Mouse (Mus musculus): ENCODE data around the gene Gm15217. TPM values are rescaled to one million over a fixed set of nuclear protein-coding genes. Genes with fewer than 3 reads are reported as not detected.

The Gm15217 gene
- 0.23 and 0.24 TPM in 2 replicates for polyA plus RNA-seq (2015; fragmentation: Nextera tagmentation; extraction: Ambion mirVana)

- Histone ChIP-seq H3K9ac (no peak within 1 kb of the TSS), H3K9me3 (no peaks in the 10 kb centered on the region), H3K27ac (no peak within 1 kb of the TSS), H3K27me3 (replicated peaks) (0 out of 2 replicates have a peak, but pooled peaks cover 4% of the 10 kb centered on the region), H3K4me3 (replicated peaks) (0 out of 2 replicates have a peak within 1 kb of the TSS, but pooled peaks have one; percentile 13), H3K36me3 (peaks cover 3% of the 10 kb centered on the region; the same call in 1 of the 2 replicates), H3K4me1 (replicated peaks) (peaks cover 6% of the 10 kb centered on the region), H3K4me2 (replicated peaks) (peak within 1 kb of the TSS; percentile 58)
- 73% methylated on average over 12 of the region's 12 CpGs for WGBS
- ATAC-seq: no peak
Observed at GRCm38 (mm10) chr14:46379285-46379684, at the start of gene Gm15217. Gene Gm15217 (plus strand): TSS chr14:46379414.

- H3K27me3 ChIP-seq (replicated peaks): no peaks in the 10 kb centered on the region
- 56% methylated on average over 8 of the region's 8 CpGs for WGBS
- no peaks in the 10 kb centered on the region for H3K9me3 ChIP-seq
- no peaks in the 10 kb centered on the region for H3K36me3 ChIP-seq
- no peak overlapping the region for H3K9ac ChIP-seq
- H3K27ac ChIP-seq: 0 out of 2 replicates have a peak overlapping the region, but pooled peaks have one; percentile 13
- no peak overlapping the region for H3K4me3 ChIP-seq (replicated peaks)
- ATAC-seq: peak; percentile 71
- H3K4me1 ChIP-seq (replicated peaks): no peaks in the 10 kb centered on the region
- H3K4me2 ChIP-seq (replicated peaks): no peak overlapping the region
Observed at GRCm38 (mm10) chr14:46333421-46334237, 45.6 kb upstream of the Gm15217 start.

GRCm38 (mm10) chr14:46338801-46339200, 40.4 kb upstream of the Gm15217 start:
- WGBS: 74% methylated on average over 11 of the region's 11 CpGs
- no peaks in the 10 kb centered on the region for H3K9me3 ChIP-seq
- H3K27me3 ChIP-seq (replicated peaks): no peaks in the 10 kb centered on the region
- H3K4me2 ChIP-seq (replicated peaks): no peak overlapping the region
- ATAC-seq: no peak
- no peaks in the 10 kb centered on the region for H3K4me1 ChIP-seq (replicated peaks)
- H3K4me3 ChIP-seq (replicated peaks): no peak overlapping the region
- H3K36me3 ChIP-seq: no peaks in the 10 kb centered on the region
- H3K9ac ChIP-seq: no peak overlapping the region
- no peak overlapping the region for H3K27ac ChIP-seq

- H3K4me3 ChIP-seq (replicated peaks): no peak overlapping the region
- ATAC-seq: no peak
- H3K4me1 ChIP-seq (replicated peaks): no peaks in the 10 kb centered on the region
- H3K9ac ChIP-seq: no peak overlapping the region
- no peaks in the 10 kb centered on the region for H3K27me3 ChIP-seq (replicated peaks)
- H3K4me2 ChIP-seq (replicated peaks): no peak overlapping the region
- no peak overlapping the region for H3K27ac ChIP-seq
- H3K36me3 ChIP-seq: no peaks in the 10 kb centered on the region
- H3K9me3 ChIP-seq: no peaks in the 10 kb centered on the region
Observed at GRCm38 (mm10) chr14:46344750-46345149, 34.5 kb upstream of the Gm15217 start.

GRCm38 (mm10) chr14:46357286-46357685, 21.9 kb upstream of the Gm15217 start:
- Histone ChIP-seq H3K27me3 (replicated peaks) (no peaks in the 10 kb centered on the region), H3K36me3 (no peaks in the 10 kb centered on the region), H3K4me2 (replicated peaks) (no peak overlapping the region), H3K4me3 (replicated peaks) (no peak overlapping the region), H3K4me1 (replicated peaks) (no peaks in the 10 kb centered on the region), H3K27ac (no peak overlapping the region), H3K9me3 (no peaks in the 10 kb centered on the region), H3K9ac (no peak overlapping the region)
- ATAC-seq: no peak
- 67% methylated on average over 7 of the region's 7 CpGs for WGBS

- Histone ChIP-seq H3K4me2 (replicated peaks) (no peak overlapping the region), H3K27me3 (replicated peaks) (no peaks in the 10 kb centered on the region), H3K4me3 (replicated peaks) (no peak overlapping the region), H3K9me3 (no peaks in the 10 kb centered on the region), H3K9ac (no peak overlapping the region), H3K36me3 (no peaks in the 10 kb centered on the region), H3K27ac (no peak overlapping the region), H3K4me1 (replicated peaks) (no peaks in the 10 kb centered on the region)
- no peak for ATAC-seq
- 66% methylated on average over 8 of the region's 8 CpGs for WGBS
Observed at GRCm38 (mm10) chr14:46357696-46358095, 21.5 kb upstream of the Gm15217 start.

DNA sequence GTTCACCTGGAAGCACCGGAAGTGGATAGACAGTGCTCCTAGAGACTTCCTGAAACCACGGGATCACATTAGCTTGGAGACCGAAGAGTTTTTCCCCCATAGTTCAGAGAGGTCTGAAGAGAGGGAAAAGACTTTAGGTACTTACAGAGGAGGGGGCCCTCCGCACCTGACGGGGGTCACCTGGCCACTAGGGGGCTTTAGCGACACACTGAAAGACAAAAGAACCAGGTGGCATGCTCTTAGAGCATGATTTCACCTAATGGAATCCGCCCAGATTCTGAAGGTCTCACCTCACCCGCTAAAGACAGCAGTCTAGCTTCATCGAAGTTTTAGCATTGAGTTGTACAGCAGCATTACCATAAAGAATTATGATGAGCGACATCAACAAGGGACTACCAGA, 16.0 kb upstream of the Gm15217 start:
- Histone ChIP-seq H3K36me3 (no peaks in the 10 kb centered on the region), H3K9me3 (no peaks in the 10 kb centered on the region), H3K27me3 (replicated peaks) (no peaks in the 10 kb centered on the region), H3K4me2 (replicated peaks) (no peak overlapping the region), H3K27ac (no peak overlapping the region), H3K9ac (no peak overlapping the region), H3K4me1 (replicated peaks) (no peaks in the 10 kb centered on the region), H3K4me3 (replicated peaks) (no peak overlapping the region)
- ATAC-seq: no peak
- WGBS: 46% methylated on average over 10 of the region's 10 CpGs

DNA sequence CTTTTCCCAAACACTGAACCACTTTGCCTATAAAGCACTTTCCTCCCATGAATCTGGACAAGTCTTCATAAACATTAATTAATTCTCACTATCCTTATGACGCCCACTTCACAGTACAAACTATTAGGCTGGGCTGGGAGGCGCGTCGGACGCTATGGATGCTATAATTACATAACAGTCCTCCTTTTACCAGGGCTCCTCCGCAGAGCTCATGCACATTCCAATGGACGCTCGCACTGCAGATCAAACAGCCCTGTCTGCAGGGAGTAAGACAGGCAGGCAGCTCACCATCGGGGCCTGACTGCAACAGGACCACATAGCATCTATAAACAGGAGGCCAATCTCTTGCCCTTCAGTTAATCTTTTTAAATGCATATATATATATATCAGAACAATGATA, 6.8 kb upstream of the Gm15217 start:
- no peaks in the 10 kb centered on the region for H3K9me3 ChIP-seq
- ATAC-seq: no peak
- no peak overlapping the region for H3K27ac ChIP-seq

GRCm38 (mm10) chr14:46375796-46376195, 3.4 kb upstream of the Gm15217 start:
- 73% methylated on average over 5 of the region's 5 CpGs for WGBS
- Histone ChIP-seq H3K4me3 (replicated peaks) (no peak overlapping the region), H3K4me2 (replicated peaks) (no peak overlapping the region), H3K4me1 (replicated peaks) (peaks cover 4% of the 10 kb centered on the region; the same call in 1 of the 2 replicates), H3K36me3 (no peaks in the 10 kb centered on the region), H3K9me3 (no peaks in the 10 kb centered on the region), H3K9ac (no peak overlapping the region), H3K27ac (no peak overlapping the region), H3K27me3 (replicated peaks) (no peaks in the 10 kb centered on the region)
- ATAC-seq: no peak

More for the DNA sequence above, 6.8 kb upstream of the Gm15217 start:
- Histone ChIP-seq H3K27me3 (replicated peaks) (no peaks in the 10 kb centered on the region), H3K4me1 (replicated peaks) (no peaks in the 10 kb centered on the region), H3K9ac (no peak overlapping the region), H3K36me3 (no peaks in the 10 kb centered on the region), H3K4me3 (replicated peaks) (no peak overlapping the region), H3K4me2 (replicated peaks) (no peak overlapping the region)
- 30% methylated on average over 9 of the region's 9 CpGs for WGBS

- Histone ChIP-seq H3K4me2 (replicated peaks) (peak overlapping the region; percentile 58), H3K9ac (no peak overlapping the region), H3K9me3 (no peaks in the 10 kb centered on the region), H3K27me3 (replicated peaks) (peaks cover 4% of the 10 kb centered on the region; the same call in 1 of the 2 replicates), H3K4me1 (replicated peaks) (peaks cover 6% of the 10 kb centered on the region), H3K36me3 (peaks cover 3% of the 10 kb centered on the region; the same call in 1 of the 2 replicates), H3K4me3 (replicated peaks) (peak overlapping the region; percentile 13; the same call in 1 of the 2 replicates), H3K27ac (no peak overlapping the region)
- 22% methylated on average over 31 of the region's 31 CpGs for WGBS
- ATAC-seq: peak; percentile 66; the same call in 1 of the 2 replicates
Observed at GRCm38 (mm10) chr14:46380286-46380721, 1.1 kb downstream of the Gm15217 start.

GRCm38 (mm10) chr14:46381457-46381856, 2.2 kb downstream of the Gm15217 start:
- H3K4me1 ChIP-seq (replicated peaks): peaks cover 6% of the 10 kb centered on the region
- H3K36me3 ChIP-seq: peaks cover 3% of the 10 kb centered on the region; the same call in 1 of the 2 replicates
- WGBS: 57% methylated on average over 6 of the region's 6 CpGs
- no peak overlapping the region for H3K4me3 ChIP-seq (replicated peaks)
- no peak overlapping the region for H3K27ac ChIP-seq
- peaks cover 7% of the 10 kb centered on the region; the same call in 1 of the 2 replicates for H3K27me3 ChIP-seq (replicated peaks)
- H3K9me3 ChIP-seq: no peaks in the 10 kb centered on the region
- ATAC-seq: no peak
- no peak overlapping the region for H3K9ac ChIP-seq
- H3K4me2 ChIP-seq (replicated peaks): no peak overlapping the region

GRCm38 (mm10) chr14:46384946-46385691, 5.9 kb downstream of the Gm15217 start:
- no peaks in the 10 kb centered on the region for H3K9me3 ChIP-seq
- peak overlapping the region; percentile 52 for H3K9ac ChIP-seq
- 12% methylated on average over 14 of the region's 14 CpGs for WGBS
- H3K4me3 ChIP-seq (replicated peaks): peak overlapping the region; percentile 53
- peak overlapping the region; percentile 78 for H3K4me2 ChIP-seq (replicated peaks)
- peaks cover 12% of the 10 kb centered on the region for H3K4me1 ChIP-seq (replicated peaks)
- no peak for ATAC-seq
- H3K36me3 ChIP-seq: peaks cover 3% of the 10 kb centered on the region; the same call in 1 of the 2 replicates
- H3K27ac ChIP-seq: peak overlapping the region; percentile 45
- peaks cover 20% of the 10 kb centered on the region for H3K27me3 ChIP-seq (replicated peaks)

Data from intestine, embryonic 15.5 days (tissue).